Mouse (Mus musculus): ENCODE results near the gene Katna1.

The Katna1 gene

DNA sequence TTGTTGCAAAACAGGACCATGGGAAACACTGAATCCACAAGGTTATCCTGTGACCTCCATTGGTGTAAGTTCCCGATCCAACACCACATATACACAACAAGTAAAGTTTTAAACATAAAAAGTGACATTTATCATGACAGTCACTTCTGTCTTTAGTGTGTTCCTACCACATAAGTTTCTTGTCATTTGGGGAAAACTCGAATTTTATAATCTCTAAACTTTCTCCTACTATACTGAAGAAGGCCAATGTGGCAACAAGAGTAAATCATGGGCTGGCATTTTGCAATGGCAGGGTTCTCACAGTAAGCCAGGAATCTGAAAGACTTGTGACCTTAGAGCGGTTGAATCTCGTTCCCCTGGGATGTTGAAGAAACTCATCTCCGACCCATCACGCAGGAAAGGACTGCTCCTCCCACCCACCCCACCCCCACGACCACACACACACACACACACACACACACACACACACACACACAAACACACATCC, 54.0 kb downstream of the Katna1 start:
- no peak for DNase-seq (ENCODE audit: low spot score)

DNA sequence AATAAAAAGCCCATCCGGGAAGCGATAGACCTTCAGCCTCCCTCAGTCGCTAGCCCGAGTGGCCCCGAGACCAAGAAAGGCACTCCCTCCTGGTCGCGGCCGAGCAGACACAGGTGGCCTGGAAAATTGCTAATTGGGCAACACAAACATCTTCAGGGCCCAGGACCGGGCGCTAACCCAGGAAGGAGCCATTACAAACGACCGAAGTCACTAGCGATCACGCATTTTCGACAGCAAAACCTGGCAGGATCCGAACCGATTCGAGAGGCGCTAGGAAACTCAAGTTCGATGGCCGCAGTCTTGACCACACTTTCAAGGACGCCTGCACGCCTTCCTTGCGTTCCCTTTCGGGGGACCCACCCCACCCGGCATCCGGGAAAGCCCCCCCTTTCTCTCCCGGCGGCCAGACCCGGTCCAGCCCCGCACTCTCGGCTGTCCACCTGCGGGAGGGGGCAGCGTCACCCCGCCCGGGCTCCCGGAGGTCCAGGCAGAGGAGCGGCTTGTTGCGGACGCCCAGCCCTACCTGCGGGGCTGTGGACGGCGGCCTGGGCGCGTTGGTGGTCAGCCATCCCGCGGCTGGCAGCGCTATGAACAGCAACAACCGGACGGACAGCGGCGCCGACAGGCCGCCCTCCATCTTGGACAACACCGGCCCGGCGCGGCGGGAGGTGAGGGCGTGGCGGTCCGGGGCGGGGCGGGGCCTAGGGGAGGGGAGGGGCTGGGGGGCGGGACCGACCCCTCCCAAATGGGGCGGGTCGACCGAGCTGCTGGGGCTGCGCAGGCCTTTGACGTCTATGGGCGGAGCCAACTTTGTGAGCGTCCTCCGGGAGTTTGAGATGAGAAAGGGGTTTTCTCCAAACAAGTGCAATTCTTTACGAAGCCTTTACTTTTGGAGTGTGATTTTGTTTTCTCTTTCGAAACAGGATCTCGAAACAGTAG, 54.7 kb downstream of the Katna1 start:
- peak; percentile 86 for DNase-seq (ENCODE audit: low spot score)

DNA sequence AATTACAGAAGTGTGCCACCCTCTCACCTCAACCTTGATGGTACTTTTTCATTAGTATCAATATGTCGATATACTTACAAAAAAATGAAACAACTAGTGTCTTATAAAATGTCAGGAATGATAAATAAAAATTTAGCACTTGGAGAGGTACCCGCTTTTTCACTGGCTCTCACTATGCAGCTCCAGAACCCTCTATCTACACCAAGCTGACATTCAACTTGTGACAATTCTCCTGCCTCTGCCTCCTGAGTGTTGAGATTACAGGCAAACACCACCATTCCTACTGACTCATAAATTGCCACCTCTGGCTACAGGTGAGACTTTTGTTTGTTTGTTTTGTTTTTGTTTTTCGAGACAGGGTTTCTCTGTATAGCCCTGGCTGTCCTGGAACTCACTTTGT, 55.4 kb downstream of the Katna1 start:
- DNase-seq (ENCODE audit: low spot score), result no peak

DNA sequence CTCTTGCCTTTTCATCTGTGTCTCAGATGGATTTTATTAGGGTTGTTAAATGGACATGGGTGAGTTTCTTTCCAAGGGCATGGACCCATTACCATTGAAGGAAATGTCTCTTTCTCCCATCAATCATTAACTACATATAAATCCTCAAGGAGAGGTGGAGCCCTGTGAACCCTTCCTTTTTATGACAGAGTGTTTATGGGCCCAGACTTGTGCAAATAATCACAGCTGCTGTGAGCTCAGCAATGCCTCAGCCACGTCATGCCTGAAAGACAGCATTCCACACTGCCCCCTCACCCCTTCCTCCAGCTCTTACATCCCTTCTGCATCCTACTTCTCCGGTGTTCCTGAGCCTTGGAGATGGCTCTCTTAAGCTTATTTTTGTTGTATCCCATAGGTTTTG, 61.5 kb downstream of the Katna1 start:
- no peak for DNase-seq (ENCODE audit: low spot score)

DNA sequence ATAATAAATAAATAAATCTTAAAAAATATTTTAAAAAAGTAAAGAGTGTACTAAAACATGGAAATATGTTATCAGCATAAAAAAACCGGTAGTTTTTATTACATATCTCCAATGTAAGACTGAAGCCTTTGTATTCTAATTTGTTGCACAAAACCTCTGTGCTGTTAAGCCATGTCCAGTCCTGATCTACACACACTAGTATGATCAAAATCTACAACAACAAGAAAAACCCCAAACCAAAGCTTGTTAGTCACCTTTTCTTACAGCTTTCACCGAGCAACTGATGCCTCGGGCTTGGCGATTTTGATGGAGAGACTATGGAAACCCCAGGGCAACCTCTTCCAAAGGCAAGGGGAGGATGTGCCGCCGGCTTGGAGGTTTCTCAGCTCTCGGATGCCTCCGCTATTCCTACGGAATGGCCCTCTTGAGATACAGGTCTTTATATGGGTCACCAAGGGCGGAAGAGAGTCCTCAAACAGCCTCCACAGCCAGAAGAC, 66.5 kb downstream of the Katna1 start:
- no peak for DNase-seq (ENCODE audit: low spot score)

DNA sequence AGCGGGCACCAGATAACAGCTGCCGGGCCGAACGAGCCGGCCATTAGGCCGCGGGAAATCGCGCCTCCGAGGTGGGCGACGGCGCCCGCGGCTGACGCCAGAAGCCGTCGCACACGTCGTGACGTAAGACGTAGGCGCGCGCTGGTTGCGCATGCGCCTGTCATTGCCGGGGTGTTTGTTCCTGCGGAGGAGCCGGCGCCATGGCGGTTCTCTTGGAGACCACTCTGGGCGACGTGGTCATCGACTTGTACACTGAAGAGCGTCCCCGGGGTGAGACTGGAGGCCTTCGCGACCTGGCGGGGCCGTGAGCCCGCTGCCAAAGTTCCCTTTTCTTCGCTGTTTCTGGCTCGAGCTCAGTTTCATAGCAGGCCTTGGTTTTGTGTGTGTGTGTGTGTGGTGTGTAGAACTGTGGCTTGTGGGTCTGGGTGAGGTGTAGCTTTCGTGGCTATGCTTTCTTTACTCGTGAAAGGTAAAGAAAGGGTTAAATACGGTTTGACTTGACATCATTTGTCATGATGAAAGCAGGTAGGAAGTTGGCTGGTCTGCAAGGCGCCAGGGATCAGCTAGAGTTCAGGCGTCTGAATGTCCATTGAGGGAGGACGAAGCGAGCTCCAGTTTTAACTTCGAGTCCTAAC, 67.1 kb downstream of the Katna1 start, which contains the start of the genes Ginm1 and Ppil4:
Gene Ginm1 (minus strand): TSS at position 74 of the 635 bp plus-strand sequence.
Gene Ppil4 (plus strand): TSS at position 141 of the 635 bp plus-strand sequence.
- peak; percentile 89 for DNase-seq (ENCODE audit: low spot score)

DNA sequence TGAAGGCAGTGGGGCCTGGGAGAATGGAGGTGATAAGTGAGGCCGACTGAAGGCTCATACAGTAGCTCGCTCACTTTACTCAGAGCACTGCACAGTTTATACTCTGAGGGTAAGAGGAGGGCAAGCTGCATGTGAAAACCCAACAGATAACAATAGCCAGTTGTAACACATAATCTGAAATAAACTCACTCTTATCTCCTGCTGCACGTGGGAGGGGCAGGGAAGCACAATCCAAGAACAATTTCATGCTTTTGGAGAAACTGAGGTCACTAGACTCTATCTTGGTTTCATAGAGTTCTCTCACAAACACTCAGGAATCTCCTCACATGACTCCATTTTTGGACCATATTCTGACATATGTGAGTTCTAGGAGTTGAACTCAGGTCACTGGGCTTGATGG, 75.5 kb downstream of the Katna1 start:
- no peak for DNase-seq (ENCODE audit: low spot score)

DNA sequence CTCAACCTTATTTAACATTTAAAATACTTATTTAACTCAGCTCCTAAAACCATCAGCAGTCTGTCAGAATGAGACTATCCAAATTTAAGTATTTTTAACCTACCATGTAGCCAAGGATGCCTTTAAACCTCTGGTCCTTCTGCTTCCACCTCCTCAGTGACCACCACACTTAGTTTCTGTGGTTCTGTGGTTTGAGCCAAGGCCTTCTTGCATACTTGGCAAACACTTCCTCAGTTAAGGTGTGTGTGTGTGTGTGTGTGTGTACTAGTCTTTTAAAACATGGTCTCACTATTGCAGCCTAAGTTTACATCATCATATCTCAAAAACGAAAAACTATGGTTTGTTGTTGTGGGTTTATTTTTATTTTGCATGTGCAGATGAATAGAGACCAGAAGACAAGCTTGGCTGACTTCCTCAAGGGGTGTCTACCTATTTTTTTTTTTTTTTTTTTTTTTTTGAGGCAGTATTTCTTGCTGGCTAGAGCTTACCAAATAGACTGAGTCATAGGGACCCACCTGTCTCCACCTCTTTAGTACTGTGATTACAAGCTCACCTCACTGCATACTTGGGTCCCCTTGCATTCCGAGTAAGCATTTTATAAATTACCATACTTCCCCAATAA, 76.8 kb downstream of the Katna1 start:
- no peak for DNase-seq (ENCODE audit: low spot score)

DNA sequence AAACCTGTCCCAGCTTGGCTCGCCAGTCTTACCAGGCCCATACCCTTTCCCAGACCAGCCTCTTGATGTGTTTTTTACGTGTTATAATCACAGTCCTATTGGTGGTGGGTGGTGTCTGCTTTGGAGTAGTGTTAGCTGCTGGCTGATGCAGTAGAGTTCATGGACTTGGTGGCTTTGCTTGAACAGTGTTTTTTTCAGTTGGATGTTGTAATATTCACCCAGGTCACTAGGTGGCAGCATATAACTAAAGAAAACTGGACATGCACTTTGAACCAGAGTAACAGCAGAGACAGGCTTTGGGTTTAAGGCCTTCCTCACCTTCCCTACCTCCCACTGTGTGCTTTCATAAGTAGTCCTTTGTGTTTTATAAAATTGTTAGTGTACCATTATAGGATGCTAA, 84.1 kb downstream of the Katna1 start:
- DNase-seq (ENCODE audit: low spot score), result peak; percentile 74

Measured in layer of hippocampus, adult 11-12 months (tissue).